Mouse (Mus musculus): ENCODE results near the gene Cbx7.
A peak's percentile ranks its signal among the peaks of the same experiment; 100 is the strongest.

The Cbx7 gene

GRCm38 (mm10) chr15:80001601-80002000, 30.7 kb upstream of the Cbx7 start:
- no peak for DNase-seq (ENCODE audit: low read depth, low spot score)

- DNase-seq (ENCODE audit: low read depth, low spot score), result no peak
Observed at GRCm38 (mm10) chr15:80000694-80001093, 29.8 kb upstream of the Cbx7 start.

GRCm38 (mm10) chr15:79997988-79998387, 27.1 kb upstream of the Cbx7 start:
- DNase-seq (ENCODE audit: low read depth, low spot score), result no peak

GRCm38 (mm10) chr15:79996781-79997180, 25.9 kb upstream of the Cbx7 start:
- DNase-seq (ENCODE audit: low read depth, low spot score), result no peak

GRCm38 (mm10) chr15:79995552-79995951, 24.6 kb upstream of the Cbx7 start:
- no peak for DNase-seq (ENCODE audit: low read depth, low spot score)

- no peak for DNase-seq (ENCODE audit: low read depth, low spot score)
Observed at GRCm38 (mm10) chr15:79994566-79994965, 23.6 kb upstream of the Cbx7 start.

GRCm38 (mm10) chr15:79986182-79986581, 15.3 kb upstream of the Cbx7 start:
- DNase-seq (ENCODE audit: low read depth, low spot score), result no peak

GRCm38 (mm10) chr15:79985471-79985870, 14.6 kb upstream of the Cbx7 start:
- no peak for DNase-seq (ENCODE audit: low read depth, low spot score)

- no peak for DNase-seq (ENCODE audit: low read depth, low spot score)
Observed at GRCm38 (mm10) chr15:79984152-79984551, 13.2 kb upstream of the Cbx7 start.

GRCm38 (mm10) chr15:79980716-79981115, 9.8 kb upstream of the Cbx7 start:
- DNase-seq (ENCODE audit: low read depth, low spot score), result no peak

- no peak for DNase-seq (ENCODE audit: low read depth, low spot score)
Observed at GRCm38 (mm10) chr15:79972186-79972585, 1.3 kb upstream of the Cbx7 start.

GRCm38 (mm10) chr15:79970491-79970890, 428 bp downstream of the Cbx7 start:
- no peak for DNase-seq (ENCODE audit: low read depth, low spot score)

- no peak for DNase-seq (ENCODE audit: low read depth, low spot score)
Observed at GRCm38 (mm10) chr15:79967346-79967745, 3.6 kb downstream of the Cbx7 start.

- DNase-seq (ENCODE audit: low read depth, low spot score), result no peak
Observed at GRCm38 (mm10) chr15:79964376-79964775, 6.5 kb downstream of the Cbx7 start.

- DNase-seq (ENCODE audit: low read depth, low spot score), result no peak
Observed at GRCm38 (mm10) chr15:79962661-79963060, 8.3 kb downstream of the Cbx7 start.

GRCm38 (mm10) chr15:79961366-79961921, 9.5 kb downstream of the Cbx7 start:
- DNase-seq (ENCODE audit: low read depth, low spot score), result no peak

GRCm38 (mm10) chr15:79958418-79958817, 12.5 kb downstream of the Cbx7 start:
- DNase-seq (ENCODE audit: low read depth, low spot score), result peak; percentile 29

GRCm38 (mm10) chr15:79956559-79956958, 14.4 kb downstream of the Cbx7 start:
- DNase-seq (ENCODE audit: low read depth, low spot score), result no peak

- no peak for DNase-seq (ENCODE audit: low read depth, low spot score)
Observed at GRCm38 (mm10) chr15:79953470-79953869, 17.4 kb downstream of the Cbx7 start.

- DNase-seq (ENCODE audit: low read depth, low spot score), result no peak
Observed at GRCm38 (mm10) chr15:79952504-79953231, 18.3 kb downstream of the Cbx7 start.

GRCm38 (mm10) chr15:79951730-79952503, 19.0 kb downstream of the Cbx7 start:
- no peak for DNase-seq (ENCODE audit: low read depth, low spot score)

GRCm38 (mm10) chr15:79951226-79951625, 19.7 kb downstream of the Cbx7 start:
- no peak for DNase-seq (ENCODE audit: low read depth, low spot score)
